Comparison of ENCODE assay signal across 24 mouse cellular contexts in the genomic region with DNA sequence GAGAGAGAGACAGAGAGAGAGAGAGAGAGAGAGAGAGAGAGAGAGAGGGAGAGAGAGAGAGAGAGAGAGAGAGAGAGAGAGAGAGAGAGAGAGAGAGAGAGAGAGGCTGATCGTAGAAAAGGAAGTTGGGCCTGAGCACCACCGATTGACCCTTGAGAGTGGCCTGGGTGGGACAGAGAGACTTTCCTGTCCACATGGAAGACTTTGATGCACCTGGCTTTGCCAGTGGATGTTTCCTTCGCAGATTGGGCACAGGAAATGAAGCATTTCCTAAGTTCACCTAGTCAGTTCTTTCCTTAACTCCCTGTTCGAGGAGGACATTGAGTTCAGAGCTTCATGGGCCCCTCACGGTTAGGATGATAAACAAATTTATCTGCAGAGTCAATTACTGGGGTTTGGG. TPM values are rescaled to one million over a fixed set of nuclear protein-coding genes. Genes with fewer than 3 reads are reported as not detected.
DNase-seq lines count a peak whose midpoint lies in the region; ATAC-seq lines count a peak whose summit lies in the region.
"Had no signal": no experiment of that assay in that cellular context is flagged by ENCODE, and none has a peak within 500 bp of the region (broad histone marks: within the 10 kb centered on the region; RNA-seq: fewer than 3 reads in every experiment).

No protein-coding gene starts in this region.

- intact Hi-C loops in heart, postnatal 36 days (cut with DNase I) = loop anchor here (5.0 kb wide), 2 partner anchors 101 to 191 kb away; no protein-coding TSS in a partner anchor

- no peak overlapping the region for H3K9ac ChIP-seq in heart, embryonic 12.5 days
- no peak overlapping the region for H3K9ac ChIP-seq in lung, embryonic 15.5 days
- H3K9ac ChIP-seq: embryonic facial prominence, embryonic 13.5 days; limb, embryonic 12.5 days; liver, embryonic 12.5 days; lung, embryonic 14.5 days; midbrain, embryonic 13.5 days; neural tube, embryonic 12.5 days had no signal

- no peak for ATAC-seq in heart, embryonic 12.5 days (ENCODE audit: insufficient number of reproducible peaks, low FRiP score)
- no peak for ATAC-seq in lung, embryonic 15.5 days (ENCODE audit: borderline replicate concordance, extremely low read depth, low FRiP score, low TSS enrichment)
- ATAC-seq: activated CD4-positive, CD25-positive, alpha-beta regulatory T cell, adult 4 months; forebrain, embryonic 14.5 days; hindbrain, embryonic 16.5 days; intestine, embryonic 16.5 days; liver, embryonic 12.5 days; midbrain, embryonic 13.5 days had no signal

- 58% methylated on average over 5 of the region's 5 CpGs for WGBS in heart, embryonic 12.5 days
- 58% methylated on average over 5 of the region's 5 CpGs for WGBS in lung, embryonic 15.5 days

- H3K4me2 ChIP-seq in heart, embryonic 12.5 days = peak overlapping the region; percentile 42; the same call in 1 of the 2 replicates
- H3K4me2 ChIP-seq in lung, embryonic 15.5 days = peak overlapping the region; percentile 13; the same call in 1 of the 2 replicates
- H3K4me2 ChIP-seq: embryonic facial prominence, embryonic 13.5 days; limb, embryonic 12.5 days; liver, embryonic 12.5 days; midbrain, embryonic 13.5 days; neural tube, embryonic 12.5 days had no signal

- DNase-seq in adrenal gland, adult 8-10 months = peak; percentile 5
- DNase-seq in adrenal gland, adult 18-20 months (ENCODE audit: low spot score in 2 of 2) = no peak
- DNase-seq in heart, postnatal 36 days = no peak
- DNase-seq in lung, postnatal 4 days = no peak
- no peak for DNase-seq in frontal cortex, postnatal 14 days (ENCODE audit: low spot score in 2 of 2)
- DNase-seq: cerebellum, adult 11 months; cerebellum, postnatal 14 days; gastrocnemius, postnatal 25 days; lung, embryonic 14.5 days; right cerebral cortex, adult 18-20 months; thymus, postnatal 14 days had no signal

- H3K36me3 ChIP-seq in heart, embryonic 12.5 days = no peaks in the 10 kb centered on the region
- H3K36me3 ChIP-seq in lung, embryonic 15.5 days = no peaks in the 10 kb centered on the region
- H3K36me3 ChIP-seq: embryonic facial prominence, embryonic 13.5 days; G1E; limb, embryonic 12.5 days; liver, embryonic 12.5 days; midbrain, embryonic 13.5 days; neural tube, embryonic 12.5 days had no signal

- H3K4me1 ChIP-seq in heart, embryonic 12.5 days (replicated peaks) = no peaks in the 10 kb centered on the region
- H3K4me1 ChIP-seq in lung, embryonic 15.5 days = no peaks in the 10 kb centered on the region
- H3K4me1 ChIP-seq: embryonic facial prominence, embryonic 13.5 days; limb, embryonic 12.5 days; liver, embryonic 12.5 days; midbrain, embryonic 13.5 days; neural tube, embryonic 12.5 days had no signal

- H3K27ac ChIP-seq in heart, embryonic 12.5 days (ENCODE audit: poor library complexity, severe bottlenecking) = no peak overlapping the region
- no peak overlapping the region for H3K27ac ChIP-seq in lung, embryonic 15.5 days
- H3K27ac ChIP-seq: embryonic facial prominence, embryonic 13.5 days; limb, embryonic 12.5 days; liver, embryonic 12.5 days; midbrain, embryonic 13.5 days; neural tube, embryonic 12.5 days had no signal

- H3K9me3 ChIP-seq in heart, embryonic 12.5 days (replicated peaks) = no peaks in the 10 kb centered on the region
- no peaks in the 10 kb centered on the region for H3K9me3 ChIP-seq in lung, embryonic 15.5 days
- H3K9me3 ChIP-seq: embryonic facial prominence, embryonic 13.5 days; G1E; limb, embryonic 12.5 days; liver, embryonic 12.5 days; midbrain, embryonic 13.5 days; neural tube, embryonic 12.5 days had no signal

- H3K27me3 ChIP-seq in heart, embryonic 12.5 days (replicated peaks) = no peaks in the 10 kb centered on the region
- no peaks in the 10 kb centered on the region for H3K27me3 ChIP-seq in lung, embryonic 15.5 days
- H3K27me3 ChIP-seq: embryonic facial prominence, embryonic 13.5 days; limb, embryonic 12.5 days; liver, embryonic 12.5 days; midbrain, embryonic 13.5 days; neural tube, embryonic 12.5 days had no signal

- H3K4me3 ChIP-seq in heart, embryonic 12.5 days = peak overlapping the region; percentile 23; the same call in 1 of the 2 replicates
- H3K4me3 ChIP-seq in lung, embryonic 15.5 days = no peak overlapping the region
- H3K4me3 ChIP-seq: embryonic facial prominence, embryonic 13.5 days; limb, embryonic 12.5 days; liver, embryonic 12.5 days; midbrain, embryonic 13.5 days; neural tube, embryonic 12.5 days had no signal

RNA-seq across cellular contexts. Expression of a gene that starts 2.6 kb away (rescaled TPM):
- 100 to 1,000 TPM in 3 of 4 experiments, 10 to 100 TPM in 1; 84.3 to 154 (median 135) TPM for total RNA-seq in adrenal gland, adult 8-10 months (2022)
- 10 to 100 TPM; 89.8 to 91.7 TPM for total RNA-seq in adrenal gland, adult 18-20 months (2021)
- 73.8 and 75.8 TPM in 2 replicates for polyA plus RNA-seq in heart, embryonic 12.5 days (2016; fragmentation: Nextera tagmentation; extraction: Ambion mirVana)
- total RNA-seq in heart, postnatal 36 days (2021) = 10 to 100 TPM; 49.5 to 53.6 TPM
- 80.2 and 83.9 TPM in 2 replicates for polyA plus RNA-seq in lung, embryonic 15.5 days (2015; fragmentation: Nextera tagmentation; extraction: Ambion mirVana)
- total RNA-seq: megakaryocyte, adult 5-6 weeks had no signal
- polyA plus RNA-seq: G1E had no signal
